Mouse (Mus musculus) limb, embryonic 15.5 days (tissue): ENCODE measurements around the gene Hist1h3e. TPM values are rescaled to one million over a fixed set of nuclear protein-coding genes. Genes with fewer than 3 reads are reported as not detected.
"Not testable (repeated sequence)": the region's sequence is repeated elsewhere in the genome, so short reads cannot be mapped to it uniquely, and the experiment has no call there.

Experiments
- ATAC-seq: fragments of 200-750 bp; cut with Nextera tagmentation; 2 replicates; pipeline ENCODE4 v1.8.0; 2017; ENCODE audit warnings: low read depth, moderate TSS enrichment; ENCODE audit not compliant: insufficient number of reproducible peaks, low FRiP score, low TSS enrichment
- H3K27ac ChIP-seq: fragments of 300-500 bp; sonication (generic); 2 replicates; pipeline ENCODE4 v1.5.1; 2015; ENCODE audit warnings: moderate library complexity, mild to moderate bottlenecking, inconsistent platforms
- H3K27me3 ChIP-seq: fragments of 300-500 bp; sonication (generic); 2 replicates; pipeline ENCODE4 v1.6.1; 2015; ENCODE audit warnings: inconsistent platforms
- H3K36me3 ChIP-seq: fragments of 300-500 bp; sonication (generic); 2 replicates; pipeline ENCODE4 v1.6.1; 2015; ENCODE audit warnings: inconsistent platforms
- H3K4me1 ChIP-seq: fragments of 300-500 bp; sonication (generic); 2 replicates; pipeline ENCODE4 v1.6.1; 2015; ENCODE audit warnings: inconsistent platforms
- H3K4me2 ChIP-seq: fragments of 300-500 bp; sonication (generic); 2 replicates; pipeline ENCODE4 v1.6.1; 2015; ENCODE audit warnings: mild to moderate bottlenecking, inconsistent platforms
- H3K4me3 ChIP-seq: fragments of 300-500 bp; sonication (generic); 2 replicates; pipeline ENCODE4 v1.5.1; 2015; ENCODE audit warnings: mild to moderate bottlenecking, inconsistent platforms
- H3K9ac ChIP-seq: fragments of 300-500 bp; sonication (generic); 2 replicates; pipeline ENCODE4 v1.6.1; 2015; ENCODE audit warnings: inconsistent platforms
- H3K9me3 ChIP-seq: fragments of 300-500 bp; sonication (generic); 2 replicates; pipeline ENCODE4 v1.6.1; 2016; ENCODE audit warnings: inconsistent platforms
- WGBS: fragments of 180-500 bp; shearing (Covaris S2); methylation state at CpG from one replicate; pipeline ENCODE4 v1.1.7; 2015; 5-methylcytosine and 5-hydroxymethylcytosine counted together
- polyA plus RNA-seq: library from polyadenylated mRNA; unstranded; fragments of >200 nt; fragmentation: Nextera tagmentation; extraction: Ambion mirVana; gene quantifications from 2 replicates; pipeline ENCODE4 v1.2.1, GENCODE M21; 2015

Hist1h3e gene
- polyA plus RNA-seq, 1 experiment from 2014 or later, result 4.8 TPM

DNA sequence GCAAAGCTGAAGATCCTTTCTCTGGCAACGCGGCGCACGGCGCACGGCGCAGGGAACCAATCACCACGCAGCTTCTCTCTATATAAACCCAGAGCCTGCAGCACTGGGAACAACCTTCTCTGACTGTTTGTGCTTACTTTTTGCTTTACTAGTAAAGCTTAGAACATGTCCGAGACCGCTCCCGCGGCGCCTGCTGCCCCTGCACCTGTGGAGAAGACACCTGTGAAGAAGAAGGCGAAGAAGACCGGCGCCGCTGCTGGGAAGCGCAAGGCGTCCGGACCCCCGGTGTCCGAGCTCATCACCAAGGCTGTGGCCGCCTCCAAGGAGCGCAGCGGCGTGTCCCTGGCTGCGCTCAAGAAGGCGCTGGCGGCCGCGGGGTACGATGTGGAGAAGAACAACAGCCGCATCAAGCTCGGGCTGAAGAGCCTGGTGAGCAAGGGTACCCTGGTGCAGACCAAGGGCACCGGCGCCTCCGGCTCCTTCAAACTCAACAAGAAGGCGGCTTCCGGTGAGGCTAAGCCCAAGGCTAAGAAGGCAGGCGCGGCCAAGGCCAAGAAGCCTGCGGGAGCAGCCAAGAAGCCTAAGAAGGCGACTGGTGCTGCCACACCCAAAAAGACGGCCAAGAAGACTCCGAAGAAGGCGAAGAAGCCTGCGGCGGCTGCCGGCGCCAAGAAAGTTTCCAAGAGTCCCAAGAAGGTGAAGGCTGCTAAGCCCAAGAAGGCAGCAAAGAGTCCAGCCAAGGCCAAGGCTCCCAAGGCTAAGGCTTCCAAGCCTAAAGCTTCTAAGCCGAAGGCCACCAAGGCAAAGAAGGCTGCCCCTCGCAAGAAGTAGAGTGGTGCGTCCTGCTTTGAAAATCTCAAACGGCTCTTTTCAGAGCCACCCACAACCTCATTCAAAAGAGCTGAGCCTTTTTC is 7.0 kb downstream of the Hist1h3e start:
- Histone ChIP-seq H3K27ac (peak overlapping the region; percentile 97), H3K9ac (peak overlapping the region; percentile 64), H3K9me3 (no peaks in the 10 kb centered on the region), H3K4me3 (peak overlapping the region; percentile 56), H3K4me2 (peak overlapping the region; percentile 92), H3K27me3 (no peaks in the 10 kb centered on the region), H3K4me1 (peaks cover 20% of the 10 kb centered on the region), H3K36me3 (no peaks in the 10 kb centered on the region)
- peak; percentile 88 for ATAC-seq
- WGBS, result under 1% methylated on average over 54 of the region's 54 CpGs

DNA sequence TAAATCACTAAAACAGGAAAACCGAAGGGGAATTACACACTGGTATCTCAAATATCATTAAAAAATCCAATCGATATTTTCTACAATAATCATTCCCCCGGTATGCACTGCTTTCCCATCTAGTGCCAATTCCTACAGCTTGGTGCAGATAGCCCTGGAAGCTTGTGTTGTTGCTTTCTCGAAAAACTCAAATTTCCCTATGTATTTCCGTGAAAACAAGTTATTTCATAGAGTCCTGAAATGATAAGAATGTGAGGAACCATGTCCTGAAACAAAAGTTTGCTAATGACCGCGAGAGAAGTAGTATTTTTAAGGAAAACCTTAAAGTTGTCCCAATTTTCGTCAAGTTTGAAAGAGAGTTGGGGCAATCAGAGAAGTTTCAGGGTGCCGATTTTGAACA is 7.8 kb downstream of the Hist1h3e start:
- no peaks in the 10 kb centered on the region for H3K27me3 ChIP-seq
- H3K4me2 ChIP-seq, result peak overlapping the region; percentile 92
- H3K9ac ChIP-seq, result 0 out of 2 replicates have a peak overlapping the region, but pooled peaks have one; percentile 64
- H3K36me3 ChIP-seq, result no peaks in the 10 kb centered on the region
- H3K4me1 ChIP-seq, result peaks cover 20% of the 10 kb centered on the region
- WGBS, result 17% methylated on average over 9 of the region's 9 CpGs
- peak overlapping the region; percentile 56 for H3K4me3 ChIP-seq
- peak overlapping the region; percentile 97 for H3K27ac ChIP-seq
- no peaks in the 10 kb centered on the region for H3K9me3 ChIP-seq
- no peak for ATAC-seq

DNA sequence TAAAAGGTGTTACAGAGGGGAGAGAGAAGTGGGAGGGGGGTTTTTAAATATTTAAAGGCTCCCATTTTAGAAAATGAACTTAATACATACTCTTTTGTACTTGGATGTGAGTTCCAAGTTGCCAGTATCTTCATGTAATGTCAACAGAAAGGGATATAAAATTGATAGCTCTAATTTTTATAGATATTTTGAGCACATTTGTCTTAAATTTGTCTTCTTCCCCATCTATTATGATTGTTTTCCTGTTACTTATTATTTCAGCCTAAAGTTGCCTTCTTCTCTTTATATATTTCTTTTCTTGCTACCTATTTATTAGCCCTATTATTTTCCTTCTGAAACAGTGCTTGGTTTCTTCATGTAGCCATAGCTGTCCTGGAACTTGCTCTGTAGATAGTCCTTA is 9.2 kb downstream of the Hist1h3e start, which contains the start of gene Hist1h1d:
TSS of gene Hist1h1d (plus strand) at position 301 of the 400 bp plus-strand sequence.
- ATAC-seq, result no peak
- Histone ChIP-seq H3K27me3 (no peaks in the 10 kb centered on the region), H3K9me3 (no peaks in the 10 kb centered on the region), H3K4me3 (no peak within 1 kb of the TSS), H3K4me1 (peaks cover 20% of the 10 kb centered on the region), H3K27ac (peak within 1 kb of the TSS; percentile 97), H3K9ac (no peak within 1 kb of the TSS), H3K4me2 (peak within 1 kb of the TSS; percentile 62), H3K36me3 (no peaks in the 10 kb centered on the region)

GRCm38 (mm10) chr13:23551931-23552914 is 9.9 kb downstream of the Hist1h3e start:
- WGBS, result 54% methylated on average over 8 of the region's 8 CpGs
- Histone ChIP-seq H3K4me1 (peaks cover 20% of the 10 kb centered on the region), H3K36me3 (no peaks in the 10 kb centered on the region), H3K9me3 (no peaks in the 10 kb centered on the region), H3K9ac (no peak overlapping the region), H3K4me2 (peak overlapping the region; percentile 62), H3K4me3 (peak overlapping the region; percentile 46; the same call in 1 of the 2 replicates), H3K27ac (peak overlapping the region; percentile 92), H3K27me3 (no peaks in the 10 kb centered on the region)
- no peak for ATAC-seq

DNA sequence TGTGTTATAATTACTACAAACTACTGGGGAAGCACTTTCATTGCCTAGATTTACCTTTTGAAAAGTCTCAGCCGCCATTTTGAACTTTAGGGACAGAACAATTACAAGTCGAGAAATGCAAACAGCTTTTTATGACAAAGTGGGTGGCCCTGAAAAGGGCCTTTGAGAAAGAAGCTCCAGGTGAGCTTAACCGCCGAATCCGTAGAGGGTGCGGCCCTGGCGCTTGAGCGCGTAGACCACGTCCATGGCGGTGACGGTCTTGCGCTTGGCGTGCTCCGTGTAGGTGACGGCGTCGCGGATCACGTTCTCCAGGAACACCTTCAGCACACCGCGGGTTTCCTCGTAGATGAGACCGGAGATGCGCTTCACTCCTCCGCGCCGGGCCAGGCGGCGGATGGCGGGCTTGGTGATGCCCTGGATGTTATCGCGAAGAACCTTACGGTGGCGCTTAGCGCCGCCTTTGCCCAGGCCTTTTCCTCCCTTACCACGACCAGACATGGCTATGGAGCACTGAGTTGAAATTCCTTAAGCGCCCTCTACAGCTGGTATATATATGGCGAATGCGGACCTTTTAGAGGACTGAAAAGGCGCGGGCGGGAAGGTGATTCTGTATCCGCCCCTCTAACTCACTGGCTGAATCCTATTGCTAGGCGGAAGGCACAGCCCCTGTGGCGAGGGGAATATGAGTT is 10.9 kb downstream of the Hist1h3e start, which contains the start of gene Hist1h4f:
TSS of gene Hist1h4f (minus strand) at position 503 of the 689 bp plus-strand sequence.
- H3K4me1 ChIP-seq, result peaks cover 20% of the 10 kb centered on the region
- H3K4me2 ChIP-seq, result peak within 1 kb of the TSS; percentile 62
- ATAC-seq, result peak; percentile 80
- peak within 1 kb of the TSS; percentile 92 for H3K27ac ChIP-seq
- H3K4me3 ChIP-seq, result peak within 1 kb of the TSS; percentile 46
- not testable (repeated sequence) for H3K36me3 ChIP-seq, H3K27me3 ChIP-seq, H3K9me3 ChIP-seq
- under 1% methylated on average over 47 of the region's 47 CpGs for WGBS
- 0 out of 2 replicates have a peak within 1 kb of the TSS, but pooled peaks have one; percentile 21 for H3K9ac ChIP-seq

GRCm38 (mm10) chr13:23550761-23551145 is 11.4 kb downstream of the Hist1h3e start:
- Histone ChIP-seq H3K4me2 (peak overlapping the region; percentile 62), H3K27ac (peak overlapping the region; percentile 92), H3K9me3 (no peaks in the 10 kb centered on the region), H3K36me3 (no peaks in the 10 kb centered on the region), H3K9ac (0 out of 2 replicates have a peak overlapping the region, but pooled peaks have one; percentile 21), H3K4me3 (peak overlapping the region; percentile 46), H3K27me3 (no peaks in the 10 kb centered on the region), H3K4me1 (peaks cover 20% of the 10 kb centered on the region)
- no peak for ATAC-seq
- WGBS, result 2% methylated on average over 3 of the region's 3 CpGs

DNA sequence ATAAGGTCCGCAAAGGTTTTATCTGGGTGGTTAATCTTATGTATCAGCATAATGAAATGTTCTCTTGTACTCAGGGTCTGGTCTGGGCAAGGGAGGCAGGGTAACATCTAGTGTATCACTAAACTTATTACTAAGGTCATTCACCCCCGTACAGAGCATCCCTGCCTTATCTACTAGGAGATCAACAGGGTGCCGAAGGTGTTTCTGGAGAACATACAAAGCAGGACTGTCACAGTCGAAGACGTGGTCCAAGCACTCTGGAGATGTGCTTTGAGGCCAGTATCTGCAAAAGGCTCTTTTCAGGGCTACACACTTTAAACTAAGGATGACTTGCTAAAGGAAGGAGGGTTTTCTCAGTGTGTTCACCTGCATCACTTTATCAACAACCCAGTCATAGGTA is 15.5 kb downstream of the Hist1h3e start:
- 76% methylated on average over 5 of the region's 5 CpGs for WGBS
- no peak overlapping the region for H3K9ac ChIP-seq

DNA sequence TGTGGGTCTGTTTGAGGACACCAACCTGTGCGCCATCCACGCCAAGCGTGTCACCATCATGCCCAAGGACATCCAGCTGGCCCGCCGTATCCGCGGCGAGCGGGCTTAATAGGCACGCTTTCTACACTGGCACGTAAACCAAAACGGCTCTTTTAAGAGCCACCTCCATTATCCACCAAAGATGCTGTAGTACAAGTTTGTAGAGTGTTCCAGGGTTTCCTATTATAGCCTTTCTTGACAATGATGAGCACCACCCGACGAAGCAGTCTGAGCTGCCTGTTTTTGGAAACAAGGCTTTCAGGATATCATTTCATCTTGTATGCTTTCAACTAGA is 17.4 kb downstream of the Hist1h3e start:
- H3K4me1 ChIP-seq, H3K27me3 ChIP-seq, ATAC-seq, H3K9ac ChIP-seq, H3K36me3 ChIP-seq, H3K9me3 ChIP-seq: not testable (repeated sequence)
- Histone ChIP-seq H3K27ac (peak overlapping the region; percentile 92; the same call in 1 of the 2 replicates), H3K4me2 (peak overlapping the region; percentile 57), H3K4me3 (peak overlapping the region; percentile 51)
- WGBS, result under 1% methylated on average over 14 of the region's 14 CpGs

More for the DNA sequence above, 15.5 kb downstream of the Hist1h3e start:
- no peak overlapping the region for H3K4me2 ChIP-seq
- peaks cover 9% of the 10 kb centered on the region; the same call in 1 of the 2 replicates for H3K4me1 ChIP-seq
- no peak for ATAC-seq
- no peak overlapping the region for H3K4me3 ChIP-seq
- H3K27ac ChIP-seq, result no peak overlapping the region
- no peaks in the 10 kb centered on the region for H3K27me3 ChIP-seq
- no peaks in the 10 kb centered on the region for H3K36me3 ChIP-seq
- H3K9me3 ChIP-seq, result no peaks in the 10 kb centered on the region

DNA sequence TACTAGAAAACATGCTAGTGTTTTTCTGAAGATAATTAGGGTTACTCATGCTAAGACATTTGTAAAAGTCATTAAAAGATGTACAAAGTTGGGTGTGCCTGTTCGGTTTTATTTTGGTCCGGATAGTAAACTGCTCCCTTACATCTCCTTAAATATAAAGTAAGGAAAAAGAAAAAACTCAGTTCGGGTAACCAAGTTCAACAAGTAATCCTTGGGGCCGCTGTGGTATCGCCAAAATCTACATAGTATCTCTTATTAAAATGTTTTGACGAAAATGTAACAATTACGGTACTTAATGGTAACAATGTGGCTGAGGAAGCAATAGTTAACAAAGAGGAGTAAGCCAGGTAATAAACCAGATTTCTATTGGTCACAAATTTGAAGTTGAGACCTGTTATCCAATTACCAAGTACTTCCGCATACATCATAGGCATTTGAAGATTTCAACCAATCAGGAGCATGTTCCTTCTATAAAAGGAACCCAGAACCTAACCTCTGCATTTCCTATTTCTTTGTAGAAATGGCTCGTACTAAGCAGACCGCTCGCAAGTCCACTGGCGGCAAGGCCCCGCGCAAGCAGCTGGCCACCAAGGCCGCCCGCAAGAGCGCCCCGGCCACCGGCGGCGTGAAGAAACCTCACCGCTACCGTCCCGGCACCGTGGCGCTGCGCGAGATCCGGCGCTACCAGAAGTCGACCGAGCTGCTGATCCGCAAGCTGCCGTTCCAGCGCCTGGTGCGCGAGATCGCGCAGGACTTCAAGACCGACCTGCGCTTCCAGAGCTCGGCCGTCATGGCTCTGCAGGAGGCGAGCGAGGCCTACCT is 18.0 kb downstream of the Hist1h3e start, which contains the start of gene Hist1h3f:
TSS of gene Hist1h3f (plus strand) at position 88 of the 822 bp plus-strand sequence.
- Histone ChIP-seq H3K27ac (peak within 1 kb of the TSS; percentile 92), H3K9me3 (no peaks in the 10 kb centered on the region), H3K4me1 (peaks cover 4% of the 10 kb centered on the region; the same call in 1 of the 2 replicates), H3K4me3 (peak within 1 kb of the TSS; percentile 51), H3K36me3 (no peaks in the 10 kb centered on the region), H3K4me2 (peak within 1 kb of the TSS; percentile 57), H3K9ac (peak within 1 kb of the TSS; percentile 37), H3K27me3 (no peaks in the 10 kb centered on the region)
- WGBS, result under 1% methylated on average over 36 of the region's 45 CpGs
- ATAC-seq, result peak; percentile 89

DNA sequence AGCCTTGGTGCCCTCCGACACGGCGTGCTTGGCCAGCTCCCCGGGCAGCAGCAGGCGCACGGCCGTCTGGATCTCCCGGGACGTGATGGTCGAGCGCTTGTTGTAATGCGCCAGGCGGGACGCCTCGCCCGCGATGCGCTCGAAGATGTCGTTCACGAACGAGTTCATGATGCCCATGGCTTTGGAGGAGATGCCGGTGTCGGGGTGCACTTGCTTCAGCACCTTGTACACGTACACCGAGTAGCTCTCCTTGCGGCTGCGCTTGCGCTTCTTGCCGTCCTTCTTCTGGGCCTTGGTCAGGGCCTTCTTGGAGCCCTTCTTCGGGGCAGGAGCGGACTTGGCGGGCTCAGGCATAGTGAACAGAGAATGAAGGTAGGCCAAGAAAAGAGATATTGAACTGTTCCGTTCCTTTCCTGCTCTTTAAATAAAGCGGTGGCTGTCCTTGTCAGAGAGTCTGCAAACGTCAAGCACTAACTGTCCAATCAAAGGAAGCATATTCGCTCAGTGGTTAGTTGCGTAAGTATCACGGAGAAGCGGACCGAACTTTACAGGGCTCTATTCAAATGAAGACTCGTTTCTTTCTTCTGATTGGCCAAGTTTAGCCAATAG is 19.1 kb downstream of the Hist1h3e start, which contains the start of gene Hist1h2bh:
TSS of gene Hist1h2bh (minus strand) at position 394 of the 609 bp plus-strand sequence.
- Histone ChIP-seq H3K27ac (peak within 1 kb of the TSS; percentile 92), H3K9ac (peak within 1 kb of the TSS; percentile 37), H3K4me3 (peak within 1 kb of the TSS; percentile 51), H3K4me2 (peak within 1 kb of the TSS; percentile 57)
- peak; percentile 95 for ATAC-seq
- under 1% methylated on average over 39 of the region's 42 CpGs for WGBS
- not testable (repeated sequence) for H3K9me3 ChIP-seq, H3K36me3 ChIP-seq, H3K27me3 ChIP-seq, H3K4me1 ChIP-seq
